Mouse (Mus musculus) liver, embryonic 14.5 days (tissue): Measurements from ENCODE around the gene Galnt10.

Source experiments
- CTCF ChIP-seq: IDR thresholded peaks from 2 replicates; pipeline ENCODE4 v1.5.1; 2016; ENCODE audit warnings: antibody characterized with exemption, low read depth, control low read depth
- EP300 ChIP-seq: IDR thresholded peaks from 2 replicates; pipeline ENCODE4 v1.6.1; 2016; ENCODE audit warnings: antibody characterized with exemption, low read depth

GRCm38 (mm10) chr11:57797828-57798227 lies 152.6 kb downstream of the Galnt10 start:
- TF ChIP-seq CTCF (no peak), EP300 (no peak)
